Mouse (Mus musculus) kidney, postnatal 4 days (tissue): ENCODE measurements at regions not wholly inside any gene's neighbourhood (a gene's known extent, or its start where the extent isn't known, plus 50 kb on each side); places are given as distances from the start of the nearest gene placed in this dataset.

Source experiments
- DNase-seq, 2 experiments: peaks; one replicate each; pipeline ENCODE4 v3.0.0; 2021; ENCODE audit warnings: mixed read lengths in 2 of 2

GRCm38 (mm10) chr1:91611281-91611680 is 70.9 kb downstream of the Asb1 start:
- DNase-seq: no peak

- peak in 1 of 2 experiments; percentile 34 for DNase-seq
Observed at GRCm38 (mm10) chr1:91611694-91612093, 71.3 kb downstream of the Asb1 start.

GRCm38 (mm10) chr1:91612912-91613311 is 72.6 kb downstream of the Asb1 start:
- DNase-seq: no peak

GRCm38 (mm10) chr1:91615396-91615795 is 75.1 kb downstream of the Asb1 start:
- peak; percentile 61 to 74 for DNase-seq

GRCm38 (mm10) chr1:91618527-91619135 is 78.3 kb downstream of the Asb1 start:
- DNase-seq: no peak

GRCm38 (mm10) chr1:91621141-91621540 is 80.8 kb downstream of the Asb1 start:
- no peak for DNase-seq

- no peak for DNase-seq
Observed at GRCm38 (mm10) chr1:91622874-91623273, 82.5 kb downstream of the Asb1 start.

GRCm38 (mm10) chr1:91624028-91624427 is 83.7 kb downstream of the Asb1 start:
- DNase-seq: no peak

GRCm38 (mm10) chr1:91624531-91625300 is 84.4 kb downstream of the Asb1 start:
- no peak for DNase-seq

GRCm38 (mm10) chr1:91626090-91626489 is 85.7 kb downstream of the Asb1 start:
- DNase-seq: no peak

GRCm38 (mm10) chr1:91630206-91630605 is 89.9 kb downstream of the Asb1 start:
- peak; percentile 29 to 38 for DNase-seq

GRCm38 (mm10) chr1:91630871-91631410 is 90.6 kb downstream of the Asb1 start:
- DNase-seq: no peak

- no peak for DNase-seq
Observed at GRCm38 (mm10) chr1:91632906-91633493, 92.7 kb downstream of the Asb1 start.

- no peak for DNase-seq
Observed at GRCm38 (mm10) chr1:91636571-91636970, 96.2 kb downstream of the Asb1 start.

- DNase-seq: no peak
Observed at GRCm38 (mm10) chr1:91640551-91640950, 100.2 kb downstream of the Asb1 start.

- no peak for DNase-seq
Observed at GRCm38 (mm10) chr1:91658991-91659441, 118.7 kb downstream of the Asb1 start.

GRCm38 (mm10) chr1:91659486-91659885 is 119.1 kb downstream of the Asb1 start:
- DNase-seq: no peak

GRCm38 (mm10) chr1:91663289-91663688 is 122.9 kb downstream of the Asb1 start:
- DNase-seq: no peak

- DNase-seq: no peak
Observed at GRCm38 (mm10) chr1:91664622-91665021, 124.3 kb downstream of the Asb1 start.

- no peak for DNase-seq
Observed at GRCm38 (mm10) chr1:91668530-91668929, 128.2 kb downstream of the Asb1 start.

- peak; percentile 17 to 35 for DNase-seq
Observed at GRCm38 (mm10) chr1:91670980-91671379, 130.3 kb upstream of the Twist2 start.

- no peak for DNase-seq
Observed at GRCm38 (mm10) chr1:91674082-91674655, 127.1 kb upstream of the Twist2 start.

- DNase-seq: no peak
Observed at GRCm38 (mm10) chr1:91677062-91677461, 124.2 kb upstream of the Twist2 start.
